Mouse (Mus musculus): ENCODE data around the gene Dpysl5.

Gene Dpysl5

GRCm38 (mm10) chr5:30709744-30710383 is 1.5 kb upstream of the Dpysl5 start:
- DNase-seq = peak; percentile 73

GRCm38 (mm10) chr5:30710486-30710885 is 878 bp upstream of the Dpysl5 start:
- DNase-seq = no peak

- DNase-seq = no peak
These were observed 632 bp downstream of the Dpysl5 start for GRCm38 (mm10) chr5:30712002-30712390.

- peak; percentile 32 for DNase-seq
These were observed 1.3 kb downstream of the Dpysl5 start for GRCm38 (mm10) chr5:30712441-30713298.

GRCm38 (mm10) chr5:30713299-30713675 is 1.9 kb downstream of the Dpysl5 start:
- DNase-seq = no peak

GRCm38 (mm10) chr5:30713691-30714090 is 2.3 kb downstream of the Dpysl5 start:
- no peak for DNase-seq

GRCm38 (mm10) chr5:30716311-30716710 is 4.9 kb downstream of the Dpysl5 start:
- DNase-seq = no peak

GRCm38 (mm10) chr5:30717506-30717905 is 6.1 kb downstream of the Dpysl5 start:
- no peak for DNase-seq

- DNase-seq = no peak
These were observed 6.8 kb downstream of the Dpysl5 start for GRCm38 (mm10) chr5:30717991-30718703.

GRCm38 (mm10) chr5:30721935-30722334 is 10.6 kb downstream of the Dpysl5 start:
- no peak for DNase-seq

GRCm38 (mm10) chr5:30726151-30726693 is 14.9 kb downstream of the Dpysl5 start:
- no peak for DNase-seq

GRCm38 (mm10) chr5:30732511-30732910 is 21.1 kb downstream of the Dpysl5 start:
- no peak for DNase-seq

- no peak for DNase-seq
These were observed 23.3 kb downstream of the Dpysl5 start for GRCm38 (mm10) chr5:30734666-30735065.

- no peak for DNase-seq
These were observed 26.9 kb downstream of the Dpysl5 start for GRCm38 (mm10) chr5:30738127-30738828.

- no peak for DNase-seq
These were observed 28.2 kb downstream of the Dpysl5 start for GRCm38 (mm10) chr5:30739595-30739994.

- DNase-seq = no peak
These were observed 38.4 kb downstream of the Dpysl5 start for GRCm38 (mm10) chr5:30749582-30750311.

- no peak for DNase-seq
These were observed 39.7 kb downstream of the Dpysl5 start for GRCm38 (mm10) chr5:30751071-30751470.

- no peak for DNase-seq
These were observed 41.8 kb downstream of the Dpysl5 start for GRCm38 (mm10) chr5:30753128-30753527.

GRCm38 (mm10) chr5:30755215-30755614 is 43.9 kb downstream of the Dpysl5 start:
- no peak for DNase-seq

- DNase-seq = no peak
These were observed 51.6 kb downstream of the Dpysl5 start for GRCm38 (mm10) chr5:30762815-30763510.

- no peak for DNase-seq
These were observed 52.1 kb downstream of the Dpysl5 start for GRCm38 (mm10) chr5:30763511-30763830.
